Mouse (Mus musculus) CD4-positive naive resting alpha-beta T cell, adult 57 days (primary cell): ENCODE measurements around the gene Jund. TPM values are rescaled to one million over a fixed set of nuclear protein-coding genes. Genes with fewer than 3 reads are reported as not detected.

ENCODE experiments used
- total RNA-seq: library from RNA; stranded (reverse); gene quantifications from one replicate; pipeline ENCODE4 v1.2.4, GENCODE M21; 2023

Jund gene
- 1,593 TPM for total RNA-seq

GRCm38 (mm10) chr8:70698310-70699109 is at the start of gene Jund:
Jund (plus strand) TSS chr8:70698949.

GRCm38 (mm10) chr8:70660273-70660725 is 38.5 kb upstream of the Jund start, which contains the start of gene Pgpep1:
Pgpep1 (minus strand) TSS chr8:70660388.

GRCm38 (mm10) chr8:70673079-70673856 is 25.5 kb upstream of the Jund start, which contains the start of gene Lsm4:
Lsm4 (plus strand) TSS chr8:70673248.

GRCm38 (mm10) chr8:70703287-70703686 is 4.5 kb downstream of the Jund start, which contains the start of gene Iqcn:
Iqcn (plus strand) TSS chr8:70703457.

GRCm38 (mm10) chr8:70718297-70718696 is 19.5 kb downstream of the Jund start, which contains the start of gene Gm3336:
Gm3336 (plus strand) TSS chr8:70718543.

GRCm38 (mm10) chr8:70723486-70724210 is 24.9 kb downstream of the Jund start, which contains the start of gene Pde4c:
Pde4c (plus strand) TSS chr8:70723720.

Other genes with a start within 250 kb of the Jund start
- 8.8 TPM for gene Klhl26, start 222.0 kb upstream of the Jund start, total RNA-seq
- not detected for gene Tmem59l, start 211.6 kb upstream of the Jund start, total RNA-seq
- not detected for gene Crlf1, start 205.8 kb upstream of the Jund start, total RNA-seq
- 58.5 TPM for gene Rex1bd, start 192.2 kb upstream of the Jund start, total RNA-seq
- gene Uba52, start 188.1 kb upstream of the Jund start, total RNA-seq = 3,579 TPM
- 280 TPM for gene Fkbp8, start 171.2 kb upstream of the Jund start, total RNA-seq
- 55.7 TPM for gene Kxd1, start 171.0 kb upstream of the Jund start, total RNA-seq
- 33.6 TPM for gene Ell, start 159.5 kb upstream of the Jund start, total RNA-seq
- gene Isyna1, start 104.6 kb upstream of the Jund start, total RNA-seq = 86.9 TPM
- gene Ssbp4, start 90.1 kb upstream of the Jund start, total RNA-seq = 116 TPM
- 1.2 TPM for gene Lrrc25, start 82.8 kb upstream of the Jund start, total RNA-seq
- gene Gdf15, start 66.5 kb upstream of the Jund start, total RNA-seq = not detected
- 2.0 TPM for gene Pgpep1, start 38.6 kb upstream of the Jund start, total RNA-seq
- 109 TPM for gene Lsm4, start 25.7 kb upstream of the Jund start, total RNA-seq
- gene Iqcn, start 4.5 kb downstream of the Jund start, total RNA-seq = 9.8 TPM
- not detected for gene Gm3336, start 19.6 kb downstream of the Jund start, total RNA-seq
- 0.30 TPM for gene Pde4c, start 24.8 kb downstream of the Jund start, total RNA-seq
- gene Rab3a, start 55.7 kb downstream of the Jund start, total RNA-seq = 7.0 TPM
- gene Mpv17l2, start 62.0 kb downstream of the Jund start, total RNA-seq = 19.3 TPM
- 18.3 TPM for gene Pik3r2, start 77.8 kb downstream of the Jund start, total RNA-seq
- 171 TPM for gene Mast3, start 106.1 kb downstream of the Jund start, total RNA-seq
- gene Il12rb1, start 109.5 kb downstream of the Jund start, total RNA-seq = 2.2 TPM
- gene Arrdc2, start 140.8 kb downstream of the Jund start, total RNA-seq = 38.4 TPM
- gene Kcnn1, start 164.3 kb downstream of the Jund start, total RNA-seq = not detected
- 44.1 TPM for gene Ccdc124, start 175.0 kb downstream of the Jund start, total RNA-seq
- gene Slc5a5, start 193.8 kb downstream of the Jund start, total RNA-seq = 0.18 TPM
- gene Rpl18a, start 198.5 kb downstream of the Jund start, total RNA-seq = 4,793 TPM
- 53.1 TPM for gene Map1s, start 207.0 kb downstream of the Jund start, total RNA-seq